Mouse (Mus musculus): ENCODE measurements around the gene Ccdc105. TPM values are rescaled to one million over a fixed set of nuclear protein-coding genes. Genes with fewer than 3 reads are reported as not detected.

Ccdc105 gene
- total RNA-seq, 2 experiments from 2014 or later, result 0.22 TPM; not detected in 1

GRCm38 (mm10) chr10:78718056-78718455 is 34.8 kb downstream of the Ccdc105 start, which contains the start of gene Casp14:
Casp14 (minus strand) TSS chr10:78718294.
- intact Hi-C loops (cut with DNase I), result no loop called here

GRCm38 (mm10) chr10:78716231-78716630 is 36.6 kb downstream of the Ccdc105 start:
- intact Hi-C loops (cut with DNase I), result no loop called here
- DNase-seq, result no peak

More at GRCm38 (mm10) chr10:78718056-78718455, 34.8 kb downstream of the Ccdc105 start, which contains the start of gene Casp14:
- no peak for DNase-seq

GRCm38 (mm10) chr10:78715156-78715555 is 37.7 kb downstream of the Ccdc105 start:
- intact Hi-C loops (cut with DNase I), result no loop called here
- no peak for DNase-seq

- intact Hi-C loops (cut with DNase I), result no loop called here
- no peak for DNase-seq
These were observed 38.7 kb downstream of the Ccdc105 start for GRCm38 (mm10) chr10:78714129-78714528.

GRCm38 (mm10) chr10:78710706-78711105 is 42.2 kb downstream of the Ccdc105 start:
- no peak for DNase-seq
- intact Hi-C loops (cut with DNase I), result no loop called here

GRCm38 (mm10) chr10:78700881-78701280 is 52.0 kb downstream of the Ccdc105 start:
- DNase-seq, result no peak
- intact Hi-C loops (cut with DNase I), result no loop called here

Other genes with a start within 250 kb of the Ccdc105 start
- gene Olfr1358, start 235.6 kb downstream of the Ccdc105 start, total RNA-seq (2021), result not detected
- 10 to 100 TPM; 30.0 to 39.9 TPM for gene Ilvbl, start 178.7 kb downstream of the Ccdc105 start, total RNA-seq (2021)
- 1 to 10 TPM; 4.1 to 4.7 TPM for gene Syde1, start 161.1 kb downstream of the Ccdc105 start, total RNA-seq (2021)
- gene Olfr1357, start 135.0 kb downstream of the Ccdc105 start, total RNA-seq (2021), result not detected
- gene Casp14, start 34.8 kb downstream of the Ccdc105 start, total RNA-seq (2021), result not detected
- 10 to 100 TPM; 15.7 to 18.1 TPM for gene Slc1a6, start 27.4 kb upstream of the Ccdc105 start, total RNA-seq (2021)
- gene Olfr1356, start 99.1 kb upstream of the Ccdc105 start, total RNA-seq (2021), result not detected
- gene Olfr1355, start 122.5 kb upstream of the Ccdc105 start, total RNA-seq (2021), result not detected
- not detected for gene Olfr1354, start 160.1 kb upstream of the Ccdc105 start, total RNA-seq (2021)
- not detected for gene Olfr8, start 197.6 kb upstream of the Ccdc105 start, total RNA-seq (2021)
- gene Olfr1353, start 210.2 kb upstream of the Ccdc105 start, total RNA-seq (2021), result not detected
- not detected for gene Olfr1352, start 228.0 kb upstream of the Ccdc105 start, total RNA-seq (2021)

Data from left cerebral cortex, postnatal 4 days (tissue).